Mouse (Mus musculus) neural tube, embryonic 11.5 days (tissue): ENCODE measurements around the gene Cdhr4. TPM values are rescaled to one million over a fixed set of nuclear protein-coding genes. Genes with fewer than 3 reads are reported as not detected.

Source experiments
- ATAC-seq: fragments of 200-750 bp; cut with Nextera tagmentation; 2 replicates; pipeline ENCODE4 v1.8.0; 2017; ENCODE audit warnings: moderate number of reproducible peaks, mild to moderate bottlenecking, moderate TSS enrichment, moderate library complexity; ENCODE audit not compliant: insufficient read depth, low FRiP score, low TSS enrichment
- DNase-seq: peaks from one replicate; pipeline ENCODE4 v3.0.0-alpha.2; 2015; ENCODE audit warnings: low spot score
- H3K27ac ChIP-seq: fragments of 300-500 bp; sonication (generic); 2 replicates; pipeline ENCODE4 v1.5.1; 2014; ENCODE audit warnings: low read depth, mild to moderate bottlenecking, low read length
- H3K27me3 ChIP-seq: fragments of 300-500 bp; sonication (generic); 2 replicates; pipeline ENCODE4 v1.6.1; 2014; ENCODE audit warnings: mild to moderate bottlenecking, low read length, mixed read lengths; ENCODE audit not compliant: control insufficient read depth, insufficient read depth
- H3K36me3 ChIP-seq: fragments of 300-500 bp; sonication (generic); 2 replicates; pipeline ENCODE4 v1.6.1; 2014; ENCODE audit warnings: mild to moderate bottlenecking, low read length, moderate library complexity, mixed read lengths; ENCODE audit not compliant: control insufficient read depth, insufficient read depth
- H3K4me1 ChIP-seq: fragments of 300-500 bp; sonication (generic); 2 replicates; pipeline ENCODE4 v1.6.1; 2014; ENCODE audit warnings: low read length, mixed read lengths; ENCODE audit not compliant: control insufficient read depth, insufficient read depth
- H3K4me2 ChIP-seq: fragments of 300-500 bp; sonication (generic); 2 replicates; pipeline ENCODE4 v1.6.1; 2014; ENCODE audit warnings: low read depth, mild to moderate bottlenecking, moderate library complexity
- H3K4me3 ChIP-seq: fragments of 300-500 bp; sonication (generic); 2 replicates; pipeline ENCODE4 v1.5.1; 2014; ENCODE audit warnings: low read depth, low read length
- H3K9ac ChIP-seq: fragments of 300-500 bp; sonication (generic); 2 replicates; pipeline ENCODE4 v1.6.1; 2014; ENCODE audit warnings: mild to moderate bottlenecking, low read length
- H3K9me3 ChIP-seq: fragments of 300-500 bp; sonication (generic); 2 replicates; pipeline ENCODE4 v1.6.1; 2016; ENCODE audit warnings: low read length; ENCODE audit not compliant: control insufficient read depth
- WGBS: fragments of 180-500 bp; shearing (Covaris S2); extraction: QIAGEN DNeasy Blood & Tissue Kit; methylation state at CpG from one replicate; pipeline ENCODE4 v1.1.7; 2014; 5-methylcytosine and 5-hydroxymethylcytosine counted together
- polyA plus RNA-seq: library from polyadenylated mRNA; unstranded; fragments of >200 nt; fragmentation: Nextera tagmentation; extraction: Ambion mirVana; gene quantifications from 2 replicates; pipeline ENCODE4 v1.2.1, GENCODE M21; 2014

Cdhr4 gene
- polyA plus RNA-seq, 1 experiment from 2014 or later = 4.8 TPM

GRCm38 (mm10) chr9:108047601-108048565 is 55.6 kb downstream of the Cdhr4 start:
- Histone ChIP-seq H3K36me3 (peaks cover 21% of the 10 kb centered on the region), H3K9ac (no peak overlapping the region; the same call in 1 of the 2 replicates), H3K4me2 (peak overlapping the region; percentile 83), H3K9me3 (no peaks in the 10 kb centered on the region), H3K4me3 (peak overlapping the region; percentile 68), H3K27ac (peak overlapping the region; percentile 56), H3K27me3 (no peaks in the 10 kb centered on the region), H3K4me1 (peaks cover 10% of the 10 kb centered on the region; the same call in 1 of the 2 replicates)
- WGBS = 54% methylated on average over 17 of the region's 17 CpGs
- ATAC-seq (no peak), DNase-seq (no peak)

GRCm38 (mm10) chr9:108048566-108048955 is 56.3 kb downstream of the Cdhr4 start:
- WGBS = 2% methylated on average over 19 of the region's 19 CpGs
- peak overlapping the region; percentile 62 for H3K9ac ChIP-seq
- no peaks in the 10 kb centered on the region for H3K9me3 ChIP-seq
- no peaks in the 10 kb centered on the region for H3K27me3 ChIP-seq
- H3K27ac ChIP-seq = peak overlapping the region; percentile 56
- DNase-seq = peak; percentile 47
- H3K4me3 ChIP-seq = peak overlapping the region; percentile 68
- peak overlapping the region; percentile 83 for H3K4me2 ChIP-seq
- peak; percentile 61 for ATAC-seq
- peaks cover 13% of the 10 kb centered on the region for H3K4me1 ChIP-seq
- H3K36me3 ChIP-seq = peaks cover 21% of the 10 kb centered on the region

GRCm38 (mm10) chr9:108049016-108049455 is 56.7 kb downstream of the Cdhr4 start, which contains the start of gene Gmppb:
Gmppb (plus strand) TSS chr9:108049242.
- peak; percentile 94 for ATAC-seq
- Histone ChIP-seq H3K27me3 (no peaks in the 10 kb centered on the region), H3K4me2 (peak within 1 kb of the TSS; percentile 83), H3K4me3 (peak within 1 kb of the TSS; percentile 68), H3K9me3 (no peaks in the 10 kb centered on the region), H3K9ac (peak within 1 kb of the TSS; percentile 72), H3K36me3 (peaks cover 25% of the 10 kb centered on the region), H3K27ac (peak within 1 kb of the TSS; percentile 56), H3K4me1 (peaks cover 13% of the 10 kb centered on the region)
- peak; percentile 97 for DNase-seq
- under 1% methylated on average over 36 of the region's 39 CpGs for WGBS

Other genes with a start within 250 kb of the Cdhr4 start
- 196 and 197 TPM in 2 replicates for gene Rbm5, start 221.5 kb upstream of the Cdhr4 start, polyA plus RNA-seq
- gene Rbm6, start 119.3 kb upstream of the Cdhr4 start, polyA plus RNA-seq = 102 TPM in 2 replicates
- 16.3 and 19.2 TPM in 2 replicates for gene Mon1a, start 104.3 kb upstream of the Cdhr4 start, polyA plus RNA-seq
- 0.33 and 1.1 TPM in 2 replicates for gene Mst1r, start 85.6 kb upstream of the Cdhr4 start, polyA plus RNA-seq
- gene Actl11, start 64.0 kb upstream of the Cdhr4 start, polyA plus RNA-seq = not detected in 2 replicates
- gene Camkv, start 56.8 kb upstream of the Cdhr4 start, polyA plus RNA-seq = 3.5 and 4.3 TPM in 2 replicates
- 25.2 and 25.7 TPM in 2 replicates for gene Traip, start 42.4 kb upstream of the Cdhr4 start, polyA plus RNA-seq
- gene Uba7, start 17.0 kb upstream of the Cdhr4 start, polyA plus RNA-seq = 10.9 and 12.1 TPM in 2 replicates
- 2.9 and 3.5 TPM in 2 replicates for gene Gm20661, start 9.4 kb upstream of the Cdhr4 start, polyA plus RNA-seq
- gene Inka1, start 6.6 kb upstream of the Cdhr4 start, polyA plus RNA-seq = 62.9 and 71.3 TPM in 2 replicates
- gene Gm20662, start 3.9 kb downstream of the Cdhr4 start, polyA plus RNA-seq = 0.13 and 0.14 TPM in 2 replicates
- 38.4 and 45.7 TPM in 2 replicates for gene Ip6k1, start 10.0 kb downstream of the Cdhr4 start, polyA plus RNA-seq
- 21.7 and 23.6 TPM in 2 replicates for gene Gmppb, start 56.7 kb downstream of the Cdhr4 start, polyA plus RNA-seq
- 2.7 and 2.8 TPM in 2 replicates for gene Amigo3, start 60.7 kb downstream of the Cdhr4 start, polyA plus RNA-seq
- gene Mst1, start 87.9 kb downstream of the Cdhr4 start, polyA plus RNA-seq = 0.49 and 1.0 TPM in 2 replicates
- 31.6 and 35.9 TPM in 2 replicates for gene Rnf123, start 90.8 kb downstream of the Cdhr4 start, polyA plus RNA-seq
- 54.3 and 62.7 TPM in 2 replicates for gene Apeh, start 102.1 kb downstream of the Cdhr4 start, polyA plus RNA-seq
- 3.0 and 4.3 TPM in 2 replicates for gene Bsn, start 197.9 kb downstream of the Cdhr4 start, polyA plus RNA-seq